Mouse (Mus musculus): ENCODE data around the gene Fam84b. TPM values are rescaled to one million over a fixed set of nuclear protein-coding genes. Genes with fewer than 3 reads are reported as not detected.

Gene Fam84b
- total RNA-seq (2023; ENCODE audit: inconsistent age) = 9.3 to 11.7 TPM (median 10.8 TPM) in 4 replicates

GRCm38 (mm10) chr15:60853231-60853999 is at the start of gene Fam84b:
Gene Fam84b (minus strand): TSS chr15:60853778.

Other genes starting within 250 kb of the Fam84b start
- not detected in 4 replicates for gene A1bg, start 69.2 kb upstream of the Fam84b start, total RNA-seq (2023; ENCODE audit: inconsistent age)

Data from B cell, adult (primary cell).